Mouse (Mus musculus) spleen, postnatal 14 days (tissue): ENCODE measurements around the gene Snupn.

Experiments used
- DNase-seq, 2 experiments: peaks; one replicate each; pipeline ENCODE4 v3.0.0; 2021 to 2022; ENCODE audit warnings: low spot score in 2 of 2

Gene Snupn

GRCm38 (mm10) chr9:57003011-57003410, 52.3 kb downstream of the Snupn start:
- DNase-seq: no peak

GRCm38 (mm10) chr9:57012393-57012792, 61.7 kb downstream of the Snupn start:
- DNase-seq: no peak

GRCm38 (mm10) chr9:57012895-57013294, 62.2 kb downstream of the Snupn start:
- DNase-seq: no peak

GRCm38 (mm10) chr9:57013756-57014155, 63.1 kb downstream of the Snupn start:
- DNase-seq: no peak

GRCm38 (mm10) chr9:57014766-57015165, 64.1 kb downstream of the Snupn start:
- DNase-seq: no peak

GRCm38 (mm10) chr9:57017631-57018030, 67.0 kb downstream of the Snupn start:
- DNase-seq: no peak

GRCm38 (mm10) chr9:57031756-57032155, 81.1 kb downstream of the Snupn start:
- no peak for DNase-seq
